Mouse (Mus musculus): Measurements from ENCODE around the gene 1700086D15Rik.

1700086D15Rik gene

GRCm38 (mm10) chr11:65159791-65160190, at the start of gene 1700086D15Rik:
Gene 1700086D15Rik (minus strand): TSS chr11:65159891.
- no peak for DNase-seq

DNA sequence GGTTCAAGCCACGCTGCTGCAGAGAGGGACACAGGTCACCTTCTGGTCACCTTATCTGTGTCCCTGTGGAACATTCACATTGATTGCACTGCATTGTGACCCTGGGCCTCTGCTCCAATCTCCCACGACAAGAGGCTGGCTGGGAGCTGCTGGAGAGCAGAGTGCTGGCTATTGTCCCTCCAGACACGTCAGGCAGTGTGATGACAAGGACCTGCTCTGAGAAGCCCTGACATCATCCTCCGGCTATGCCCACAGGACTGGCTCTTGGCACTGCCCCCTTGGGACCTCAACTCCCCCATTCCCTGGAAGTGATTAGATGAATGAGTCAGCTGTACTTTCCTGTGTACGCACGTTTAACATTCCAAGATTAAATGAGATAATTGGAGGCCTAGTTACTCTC, 49.8 kb upstream of the 1700086D15Rik start:
- no peak for DNase-seq

DNA sequence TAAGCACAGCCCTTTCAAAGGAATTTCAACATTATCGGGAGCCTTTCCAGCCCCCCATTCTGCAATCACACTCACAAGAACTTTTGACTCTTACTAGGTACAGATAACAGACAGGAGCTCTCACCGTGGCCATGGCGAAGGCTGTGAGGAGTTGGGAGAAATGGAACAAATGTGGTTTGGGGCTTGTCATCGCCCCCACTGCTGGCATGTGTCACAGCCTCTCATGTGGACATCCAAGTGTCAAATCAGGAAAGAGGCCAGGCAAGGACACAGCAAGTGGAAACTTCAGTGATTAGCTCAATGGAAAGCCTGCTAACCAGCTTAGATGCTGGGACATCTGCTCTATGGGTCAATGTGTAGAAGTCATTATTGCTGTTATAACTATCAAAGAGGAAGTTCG, 45.6 kb upstream of the 1700086D15Rik start:
- no peak for DNase-seq

GRCm38 (mm10) chr11:65204651-65205050, 45.0 kb upstream of the 1700086D15Rik start:
- DNase-seq: no peak

DNA sequence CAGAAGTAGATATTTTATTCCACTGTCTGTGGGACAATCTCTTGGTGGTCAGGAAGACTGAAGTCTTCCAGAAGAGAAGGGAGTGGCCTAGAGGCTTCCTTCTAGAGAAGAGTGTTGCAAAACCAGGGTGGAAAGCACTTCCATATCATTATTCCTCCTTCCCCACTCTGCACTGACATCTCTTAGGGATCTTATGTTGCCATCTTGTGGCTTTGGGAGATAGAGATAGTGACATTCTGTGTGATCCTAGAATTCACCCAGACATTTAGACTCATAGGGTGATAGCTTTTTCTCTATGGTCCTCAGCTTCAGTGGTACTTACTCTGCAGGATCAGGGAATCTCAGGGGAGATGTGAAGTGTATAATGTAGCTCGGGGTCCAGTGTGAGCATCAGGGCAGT, 43.3 kb upstream of the 1700086D15Rik start:
- DNase-seq: no peak

- no peak for DNase-seq
These were observed 42.5 kb upstream of the 1700086D15Rik start for GRCm38 (mm10) chr11:65202236-65202635.

DNA sequence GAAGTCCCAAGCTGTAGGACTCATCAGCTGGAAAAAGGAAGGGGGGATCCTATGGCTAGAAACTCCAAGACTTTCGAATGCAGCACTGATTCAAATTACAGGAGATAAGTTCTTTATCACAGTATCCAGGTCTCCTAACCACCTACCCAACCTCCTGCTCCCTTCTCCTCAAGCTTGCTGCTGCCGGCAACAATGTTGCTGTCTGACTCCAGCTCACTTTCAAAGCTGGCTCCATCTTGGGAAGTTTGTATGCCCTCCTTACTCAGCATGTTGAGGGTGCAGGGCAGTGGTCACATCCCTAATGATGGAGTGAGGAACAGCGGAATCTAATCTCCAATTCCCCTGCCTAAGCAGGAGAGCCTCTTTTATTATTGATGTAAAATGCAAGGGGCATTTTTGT, 38.3 kb upstream of the 1700086D15Rik start:
- no peak for DNase-seq

- DNase-seq: peak; percentile 83
These were observed 37.6 kb upstream of the 1700086D15Rik start for GRCm38 (mm10) chr11:65197280-65197679.

- DNase-seq: no peak
These were observed 27.3 kb upstream of the 1700086D15Rik start for GRCm38 (mm10) chr11:65186974-65187373.

DNA sequence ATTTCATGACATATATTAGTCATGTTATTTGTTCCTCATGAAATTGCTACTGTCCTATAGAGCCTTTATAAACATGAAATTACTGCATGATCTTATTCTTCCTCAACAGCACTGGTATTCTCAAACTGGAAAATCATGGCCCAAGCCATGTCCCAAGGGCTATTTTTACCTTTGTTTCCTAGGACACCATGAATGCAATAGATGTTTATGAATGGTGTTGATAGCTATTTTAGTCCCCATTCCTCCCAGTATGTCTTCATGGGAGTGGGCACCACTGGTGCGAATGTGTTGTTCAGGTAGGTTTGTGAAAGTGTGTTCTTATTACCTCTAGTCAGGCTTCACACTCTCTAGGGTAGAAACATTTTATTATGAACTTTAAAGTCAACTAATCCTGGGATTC, 25.4 kb upstream of the 1700086D15Rik start:
- DNase-seq: no peak

GRCm38 (mm10) chr11:65170121-65170750, 10.5 kb upstream of the 1700086D15Rik start:
- no peak for DNase-seq

DNA sequence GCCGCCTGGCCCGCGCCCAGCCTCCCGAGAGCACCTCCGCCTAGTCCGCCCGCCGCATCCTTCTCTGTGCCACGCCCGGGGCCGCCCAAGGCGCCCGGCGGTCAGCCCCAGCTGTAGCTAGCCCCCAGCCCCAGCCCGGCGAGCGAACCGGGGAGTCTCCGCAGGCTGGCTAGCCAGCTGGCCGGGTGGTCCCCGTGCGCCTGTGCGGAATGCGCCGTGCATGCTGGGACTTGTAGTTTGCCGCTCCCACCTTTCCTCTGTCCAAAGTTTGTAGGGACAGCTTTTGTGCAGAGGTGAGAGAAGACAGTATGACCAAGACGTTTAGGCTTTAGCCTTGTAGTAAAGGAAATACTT, 3.1 kb upstream of the 1700086D15Rik start, which contains the start of gene Arhgap44:
Gene Arhgap44, minus strand, starts transcription at position 195 of the 354 bp plus-strand sequence.
- DNase-seq: peak; percentile 77

DNA sequence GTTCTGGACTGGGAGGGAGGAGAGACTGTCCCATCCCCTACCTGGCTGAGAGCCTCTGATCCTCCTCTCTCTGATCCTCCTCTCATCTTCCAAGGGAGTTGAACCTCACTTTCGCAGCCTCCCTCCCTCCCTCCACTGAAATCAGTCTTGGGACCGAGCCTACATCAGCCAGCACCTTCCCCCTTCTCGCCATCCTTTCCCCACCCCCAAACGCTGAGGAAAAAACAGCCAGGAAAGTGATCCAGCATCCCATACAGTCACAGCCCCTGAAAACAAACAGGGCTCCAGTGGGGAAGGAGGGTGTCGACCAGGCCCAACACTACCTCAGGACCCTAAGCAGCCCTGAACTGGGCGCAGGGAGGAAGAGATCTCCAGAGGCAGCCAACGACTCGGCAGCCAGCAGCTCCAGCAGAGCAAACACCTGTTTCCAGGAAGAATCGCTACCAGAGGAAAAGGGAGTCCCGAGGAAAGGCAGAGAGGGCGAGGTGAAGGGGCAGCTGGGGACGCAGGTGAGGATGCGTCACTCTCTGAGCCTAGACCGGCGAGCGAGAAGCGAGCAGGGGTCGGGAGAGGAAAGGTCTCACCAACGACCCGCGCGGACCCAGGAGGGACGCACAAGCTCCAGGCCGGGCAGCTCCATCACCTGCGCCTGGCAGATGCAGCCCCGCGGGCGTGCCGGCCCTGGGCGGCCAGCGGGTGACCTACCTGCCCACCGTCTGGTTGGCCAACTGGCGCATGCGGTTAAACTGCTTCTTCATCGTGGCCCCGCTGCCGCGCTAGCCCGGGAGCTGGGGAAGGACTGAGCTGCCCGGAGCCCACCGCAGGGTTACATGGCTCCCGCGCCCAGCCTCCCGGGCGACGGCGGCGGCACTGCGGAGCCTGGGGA, 2.4 kb upstream of the 1700086D15Rik start:
- peak; percentile 7 for DNase-seq

DNA sequence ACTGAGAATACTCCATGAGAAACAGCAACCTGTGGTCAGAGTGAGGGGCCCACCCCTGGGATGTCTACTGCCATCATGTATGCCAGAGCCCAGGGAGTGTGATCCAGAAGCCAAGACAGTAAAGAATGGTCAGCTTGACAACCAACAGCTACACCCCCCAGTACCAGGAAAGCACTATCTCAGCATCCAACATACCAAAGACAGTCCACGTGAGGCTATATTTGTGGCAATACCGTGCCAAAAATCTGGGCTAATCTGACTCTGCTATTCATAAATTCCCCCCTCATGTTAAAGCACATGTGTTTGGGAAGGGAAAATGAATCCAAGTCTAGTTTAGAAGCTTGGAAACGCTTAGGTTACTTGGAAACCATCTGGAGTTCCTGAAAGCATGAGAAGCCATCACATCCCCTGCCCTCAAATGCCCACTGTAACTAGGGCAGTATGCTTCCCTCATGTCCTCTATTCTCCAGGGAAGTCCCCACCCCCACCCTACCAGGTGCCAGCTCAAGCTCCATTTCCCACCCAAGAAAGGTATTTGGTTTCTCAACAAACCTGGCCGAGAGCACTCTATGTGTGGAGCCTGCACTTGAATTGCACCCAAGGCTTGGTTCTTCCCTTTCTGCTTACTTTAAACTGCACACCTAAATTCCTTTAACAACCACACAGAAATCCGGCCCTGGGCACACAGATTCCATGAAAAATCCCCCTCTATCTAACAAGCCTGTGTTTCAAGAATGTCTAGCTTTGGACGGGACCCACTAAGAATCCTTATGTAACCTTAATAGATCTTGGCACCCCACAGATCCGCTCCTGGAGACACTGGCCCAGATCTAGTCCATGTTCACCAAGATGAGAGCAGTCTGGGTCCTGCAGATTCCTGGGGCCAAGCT, 1.5 kb upstream of the 1700086D15Rik start:
- DNase-seq: peak; percentile 13

DNA sequence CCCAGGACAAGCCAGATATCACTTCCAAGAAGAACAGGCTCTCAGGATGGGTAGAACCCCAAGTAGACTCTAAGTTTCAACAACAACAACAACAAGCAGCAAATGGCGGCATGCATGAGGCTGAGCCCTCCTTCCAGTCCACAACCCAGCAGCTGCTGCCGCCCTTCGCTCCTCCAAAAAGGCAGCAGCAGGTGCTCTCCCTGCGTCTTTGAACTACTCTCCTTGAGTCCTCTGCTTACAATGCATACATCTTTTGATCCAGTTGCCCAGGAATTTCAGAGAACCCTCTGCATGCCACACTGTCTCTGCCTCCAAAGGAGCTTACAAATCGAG, 1.1 kb downstream of the 1700086D15Rik start:
- DNase-seq: no peak

DNA sequence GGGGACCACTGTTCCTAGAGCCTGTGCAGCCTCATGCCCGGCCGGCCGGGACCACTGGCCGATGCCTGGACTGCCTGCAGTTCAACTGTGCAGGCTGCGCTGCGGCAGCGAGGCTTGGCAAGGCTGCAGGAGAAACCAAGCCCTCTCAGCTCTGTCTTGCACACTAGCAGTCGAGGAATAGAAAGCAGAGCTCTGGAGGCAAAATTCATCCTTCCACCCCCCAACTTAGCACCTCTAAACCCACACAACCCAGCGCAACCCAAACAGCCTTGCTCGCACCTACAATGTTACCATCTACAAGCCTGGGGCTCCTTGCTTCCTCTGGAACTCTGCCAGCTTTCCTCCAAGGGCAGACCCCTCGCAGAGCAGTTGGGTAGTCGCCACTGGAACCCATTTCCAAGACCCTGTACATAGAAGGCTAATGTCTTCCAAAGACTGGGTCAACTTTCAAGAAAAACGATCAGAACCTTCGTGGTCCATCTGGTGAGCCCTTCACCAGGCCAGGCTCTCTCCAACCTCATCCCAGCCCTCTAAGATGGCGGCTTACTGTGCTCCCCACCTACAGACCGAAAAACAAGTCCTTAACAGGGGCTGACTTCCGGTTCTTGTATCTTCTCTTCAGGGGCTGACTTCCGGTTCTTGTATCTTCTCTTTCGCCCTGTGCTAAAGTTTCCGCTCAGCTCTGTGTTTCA, 1.6 kb downstream of the 1700086D15Rik start:
- no peak for DNase-seq

DNA sequence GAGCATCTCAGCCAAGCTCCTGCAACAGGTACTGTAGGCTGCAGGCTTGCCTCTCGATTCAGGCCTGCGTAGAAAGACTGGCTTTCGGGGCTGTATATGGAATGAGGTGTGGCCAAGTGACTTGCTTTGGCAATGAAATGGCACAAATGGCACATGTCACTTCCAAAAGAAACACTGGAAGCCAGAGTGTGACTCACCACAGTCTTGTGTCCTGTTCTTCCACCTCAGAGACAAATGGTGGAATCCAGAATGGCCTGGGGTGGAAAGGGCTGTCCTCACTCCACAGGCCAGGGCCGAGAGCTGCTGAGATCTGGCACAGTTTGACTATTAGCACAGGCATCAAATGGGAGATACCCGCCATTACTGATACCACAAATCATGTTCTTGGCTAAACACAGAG, 6.7 kb downstream of the 1700086D15Rik start:
- DNase-seq: no peak

DNA sequence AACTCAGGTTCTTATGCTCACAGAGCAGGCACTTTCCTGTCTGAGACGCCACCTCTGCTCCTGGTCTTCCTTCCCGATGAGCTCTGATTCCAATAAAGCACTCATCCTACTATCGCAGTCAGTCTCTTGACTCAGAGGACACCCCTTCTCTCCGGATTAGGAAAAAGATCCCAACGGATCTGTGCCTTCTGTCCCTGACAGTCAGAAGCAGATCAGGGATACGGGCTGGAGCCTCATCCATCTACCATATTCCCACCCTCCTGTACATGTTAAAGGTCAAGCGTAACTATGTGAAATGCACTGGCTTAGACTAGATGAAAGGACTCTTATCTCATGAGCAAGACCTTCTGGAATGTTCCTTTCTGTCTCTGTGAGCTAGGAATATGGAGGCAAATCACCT, 11.2 kb downstream of the 1700086D15Rik start:
- DNase-seq: no peak

GRCm38 (mm10) chr11:65142838-65143417, 16.8 kb downstream of the 1700086D15Rik start:
- no peak for DNase-seq

GRCm38 (mm10) chr11:65139030-65139429, 20.7 kb downstream of the 1700086D15Rik start:
- no peak for DNase-seq

DNA sequence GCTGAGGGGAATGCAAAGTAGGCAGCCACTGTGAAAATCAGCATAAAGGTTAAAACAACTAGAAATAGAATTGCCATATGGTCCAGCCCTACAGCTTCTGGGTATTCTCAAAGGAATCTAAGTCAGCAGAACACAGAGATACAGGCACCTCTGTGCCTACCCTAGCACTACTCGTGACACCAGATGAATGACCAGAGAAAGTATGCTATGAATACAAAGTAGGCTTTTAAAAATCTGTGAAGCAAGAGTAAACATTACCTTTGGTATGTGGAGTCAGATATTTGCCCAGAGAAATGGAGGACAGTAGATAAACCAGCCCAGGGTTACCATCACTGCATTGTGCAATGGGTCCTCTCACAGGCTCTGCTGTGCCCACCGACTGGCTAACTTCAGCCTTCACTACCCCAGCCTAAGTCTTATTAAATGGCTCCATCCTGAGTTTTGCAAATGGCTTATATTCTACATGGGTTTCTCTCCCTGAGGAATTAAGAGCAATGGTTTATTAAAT, 22.5 kb downstream of the 1700086D15Rik start:
- DNase-seq: no peak

GRCm38 (mm10) chr11:65135251-65135739, 24.4 kb downstream of the 1700086D15Rik start:
- DNase-seq: no peak
